Mouse (Mus musculus): ENCODE measurements around the gene Nr5a1. TPM values are rescaled to one million over a fixed set of nuclear protein-coding genes. Genes with fewer than 3 reads are reported as not detected.

Gene Nr5a1
- polyA plus RNA-seq, 1 experiment from 2014 or later: not detected

DNA sequence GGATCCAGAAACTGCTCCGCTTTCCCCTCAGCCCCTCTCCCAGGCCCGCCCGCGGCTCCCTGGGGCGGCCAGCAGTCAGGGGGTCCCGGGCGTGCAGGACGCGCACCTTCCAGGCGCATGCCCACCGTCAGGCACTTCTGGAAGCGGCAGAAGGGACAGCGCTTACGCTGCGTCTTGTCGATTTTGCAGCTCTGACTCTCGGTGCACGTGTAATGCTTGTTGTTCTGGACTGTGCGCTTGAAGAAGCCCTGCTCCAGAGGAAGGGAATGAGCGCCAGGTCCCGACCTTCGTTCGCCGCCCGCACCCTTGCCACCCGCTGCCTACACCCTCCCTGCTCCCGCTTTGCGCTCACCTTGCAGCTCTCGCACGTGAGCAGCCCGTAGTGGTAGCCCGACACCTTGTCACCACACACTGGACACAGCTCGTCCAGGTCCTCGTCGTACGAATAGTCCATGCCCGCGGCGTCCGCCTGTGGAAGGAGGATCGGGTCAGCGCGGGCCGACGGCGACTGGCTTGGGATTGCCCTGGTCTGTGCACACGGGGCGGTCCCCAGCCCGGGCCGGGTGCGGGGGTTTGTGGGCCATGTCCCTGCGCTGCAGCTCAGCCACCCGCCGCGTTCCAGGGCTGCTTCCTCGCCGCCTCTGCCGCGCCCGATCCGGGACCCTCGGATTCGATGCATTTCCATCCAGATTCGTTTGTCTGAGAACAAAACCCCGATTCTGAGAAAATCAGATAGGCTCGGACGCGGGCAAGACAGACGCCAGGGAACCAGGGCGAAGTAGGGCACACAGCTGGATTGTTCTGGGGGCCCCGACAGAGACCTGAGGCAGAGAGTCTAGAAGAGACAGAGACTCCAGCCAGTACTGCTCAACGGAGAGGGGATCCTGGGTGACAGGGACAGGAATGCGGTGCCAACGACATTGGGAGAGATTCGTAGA, 3.8 kb downstream of the Nr5a1 start:
- H3K36me3 ChIP-seq (replicated peaks; ENCODE audit: insufficient read depth, low read length): no peaks in the 10 kb centered on the region
- no peak overlapping the region for H3K9ac ChIP-seq (replicated peaks)
- ATAC-seq: no peak; the same call in 1 of the 2 replicates
- WGBS (ENCODE audit: insufficient replicate concordance): 2% methylated on average over 71 of the region's 75 CpGs
- H3K4me2 ChIP-seq (ENCODE audit: low read depth, low read length): peak overlapping the region; percentile 43
- H3K27me3 ChIP-seq (ENCODE audit: insufficient read depth, low read length): peaks cover 84% of the 10 kb centered on the region
- TF ChIP-seq EP300 (IDR thresholded peaks at IDR 0.05; ENCODE audit: low read depth) (no peak), CTCF (IDR thresholded peaks at IDR 0.05; ENCODE audit: low read depth) (no peak)
- no peak overlapping the region for H3K27ac ChIP-seq (ENCODE audit: low read depth)
- peak overlapping the region; percentile 31 for H3K4me3 ChIP-seq (ENCODE audit: low read depth, low read length)
- no peaks in the 10 kb centered on the region for H3K9me3 ChIP-seq (ENCODE audit: low read length)
- DNase-seq: no peak
- H3K4me1 ChIP-seq (ENCODE audit: insufficient read depth): peaks cover 8% of the 10 kb centered on the region; the same call in 1 of the 2 replicates

DNA sequence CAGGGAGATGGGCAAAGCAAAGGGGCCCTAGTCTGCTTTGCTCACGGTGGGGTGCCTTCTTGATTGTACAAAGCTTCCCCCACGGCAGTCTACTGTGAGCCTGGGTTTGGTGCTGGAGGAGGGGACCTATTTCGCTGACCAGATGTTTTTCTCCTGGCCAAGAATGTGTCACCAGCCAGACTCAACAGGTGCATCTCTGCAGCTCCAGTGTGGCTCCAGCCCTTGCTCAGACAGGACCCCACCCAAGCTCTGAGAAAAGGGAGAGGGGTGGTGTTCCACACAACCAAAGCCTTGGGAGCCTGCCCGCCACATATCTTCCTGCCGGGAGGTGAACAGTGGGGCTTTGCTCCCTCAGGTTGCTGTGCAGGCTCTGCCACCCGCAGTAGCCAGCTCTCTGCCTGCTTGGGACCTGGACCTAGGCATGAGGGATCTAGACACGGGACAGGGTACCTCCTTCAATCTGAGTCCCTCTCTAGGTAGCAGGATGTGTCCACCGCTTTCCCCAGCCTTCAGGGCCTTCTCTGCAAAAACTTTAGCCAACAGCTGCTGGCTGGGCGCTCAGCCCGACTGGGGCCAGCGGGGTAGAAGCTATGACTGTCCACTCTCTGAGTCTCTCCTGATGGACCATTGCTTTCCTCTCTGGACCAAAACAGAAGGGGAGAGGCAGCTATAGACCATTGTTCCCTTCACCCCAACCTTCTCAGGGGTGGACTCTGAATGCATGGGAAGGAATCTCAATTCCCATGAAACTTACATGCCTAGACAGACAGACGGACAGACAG, 5.2 kb downstream of the Nr5a1 start:
- 26% methylated on average over 12 of the region's 12 CpGs for WGBS (ENCODE audit: insufficient replicate concordance)
- no peak for DNase-seq
- Histone ChIP-seq H3K27ac (ENCODE audit: low read depth) (no peak overlapping the region), H3K27me3 (ENCODE audit: insufficient read depth, low read length) (peaks cover 86% of the 10 kb centered on the region), H3K4me2 (ENCODE audit: low read depth, low read length) (no peak overlapping the region), H3K9ac (replicated peaks) (no peak overlapping the region), H3K4me3 (ENCODE audit: low read depth, low read length) (no peak overlapping the region), H3K4me1 (ENCODE audit: insufficient read depth) (peaks cover 8% of the 10 kb centered on the region; the same call in 1 of the 2 replicates), H3K36me3 (replicated peaks; ENCODE audit: insufficient read depth, low read length) (no peaks in the 10 kb centered on the region), H3K9me3 (ENCODE audit: low read length) (no peaks in the 10 kb centered on the region)
- TF ChIP-seq CTCF (IDR thresholded peaks at IDR 0.05; ENCODE audit: low read depth) (no peak), EP300 (IDR thresholded peaks at IDR 0.05; ENCODE audit: low read depth) (no peak)
- no peak for ATAC-seq

DNA sequence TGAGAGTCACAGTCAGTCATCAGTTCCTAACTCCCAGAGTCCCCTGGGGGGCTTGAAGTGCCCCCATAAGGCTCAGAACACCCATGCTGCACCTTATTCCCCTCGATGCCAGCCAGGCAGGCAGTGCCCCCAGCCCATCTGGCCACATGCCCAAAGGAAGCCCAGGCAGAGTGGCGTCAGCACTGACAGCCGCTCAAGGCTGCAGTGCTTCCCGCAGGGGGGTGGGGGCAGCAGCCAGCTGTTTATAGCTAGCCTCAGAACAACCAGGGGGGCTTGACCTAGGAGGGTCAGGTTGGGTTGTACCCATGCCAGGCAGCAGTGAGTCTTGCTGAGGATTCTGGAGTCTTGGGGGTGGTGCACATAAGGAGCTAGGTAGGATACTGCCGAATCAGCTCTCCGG, 7.7 kb downstream of the Nr5a1 start:
- ATAC-seq (no peak), DNase-seq (no peak)
- WGBS (ENCODE audit: insufficient replicate concordance): 34% methylated on average over 6 of the region's 6 CpGs
- H3K27me3 ChIP-seq (ENCODE audit: insufficient read depth, low read length): peaks cover 63% of the 10 kb centered on the region
- no peaks in the 10 kb centered on the region for H3K36me3 ChIP-seq (replicated peaks; ENCODE audit: insufficient read depth, low read length)
- H3K4me2 ChIP-seq (ENCODE audit: low read depth, low read length): no peak overlapping the region
- H3K27ac ChIP-seq (ENCODE audit: low read depth): no peak overlapping the region
- no peak overlapping the region for H3K4me3 ChIP-seq (ENCODE audit: low read depth, low read length)
- TF ChIP-seq EP300 (IDR thresholded peaks at IDR 0.05; ENCODE audit: low read depth) (no peak), CTCF (IDR thresholded peaks at IDR 0.05; ENCODE audit: low read depth) (0 out of 2 replicates have a peak, but pooled peaks have one; percentile 11)
- no peaks in the 10 kb centered on the region for H3K9me3 ChIP-seq (ENCODE audit: low read length)
- H3K4me1 ChIP-seq (ENCODE audit: insufficient read depth): peaks cover 8% of the 10 kb centered on the region; the same call in 1 of the 2 replicates
- H3K9ac ChIP-seq (replicated peaks): no peak overlapping the region

DNA sequence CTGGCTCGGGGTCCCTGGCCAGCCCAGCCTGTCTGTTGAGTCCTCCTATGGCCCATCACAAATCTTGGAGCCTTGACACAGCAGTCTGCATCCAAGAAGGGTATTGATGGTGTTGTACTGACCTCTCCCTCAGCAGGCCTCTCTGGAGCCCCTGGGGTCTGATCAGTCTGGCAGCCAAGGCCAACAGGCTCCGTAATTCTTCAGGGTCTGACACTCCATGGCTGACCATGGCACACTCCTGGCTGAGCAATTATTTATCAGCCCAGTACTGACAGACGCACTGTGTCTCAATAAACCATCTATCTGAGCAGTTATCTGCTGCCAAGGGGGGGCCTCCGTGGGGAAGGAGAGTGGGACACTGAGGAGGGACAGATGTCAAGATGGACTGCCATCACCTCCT, 9.3 kb downstream of the Nr5a1 start:
- TF ChIP-seq EP300 (IDR thresholded peaks at IDR 0.05; ENCODE audit: low read depth) (no peak), CTCF (IDR thresholded peaks at IDR 0.05; ENCODE audit: low read depth) (no peak)
- DNase-seq (no peak), ATAC-seq (no peak)
- H3K27me3 ChIP-seq (ENCODE audit: insufficient read depth, low read length): peaks cover 46% of the 10 kb centered on the region
- H3K4me3 ChIP-seq (ENCODE audit: low read depth, low read length): no peak overlapping the region
- H3K9ac ChIP-seq (replicated peaks): no peak overlapping the region
- no peaks in the 10 kb centered on the region for H3K36me3 ChIP-seq (replicated peaks; ENCODE audit: insufficient read depth, low read length)
- H3K4me2 ChIP-seq (ENCODE audit: low read depth, low read length): no peak overlapping the region
- H3K4me1 ChIP-seq (ENCODE audit: insufficient read depth): no peaks in the 10 kb centered on the region
- H3K27ac ChIP-seq (ENCODE audit: low read depth): no peak overlapping the region
- no peaks in the 10 kb centered on the region for H3K9me3 ChIP-seq (ENCODE audit: low read length)
- 55% methylated on average over 4 of the region's 4 CpGs for WGBS (ENCODE audit: insufficient replicate concordance)

DNA sequence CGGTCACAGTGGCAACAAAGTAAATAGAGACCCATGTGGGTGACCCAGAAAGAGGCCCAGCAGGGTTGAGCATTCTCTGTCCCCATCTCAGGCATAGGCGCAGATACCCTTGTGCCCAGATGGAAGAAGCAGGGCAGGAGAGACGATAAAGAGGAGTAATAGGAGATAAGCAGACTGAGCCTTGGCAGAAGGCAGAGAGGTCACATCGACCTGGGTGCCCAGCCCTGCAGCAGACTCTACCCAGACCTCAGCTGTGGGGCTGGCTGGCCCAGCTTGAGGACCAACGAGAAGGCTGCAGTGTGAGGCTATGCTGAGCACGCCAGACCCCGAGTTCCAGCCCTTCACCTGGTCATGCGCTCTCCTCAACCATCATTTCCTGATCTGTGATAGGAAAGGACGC, 10.0 kb downstream of the Nr5a1 start:
- DNase-seq (no peak), ATAC-seq (no peak)
- no peak overlapping the region for H3K27ac ChIP-seq (ENCODE audit: low read depth)
- H3K27me3 ChIP-seq (ENCODE audit: insufficient read depth, low read length): peaks cover 39% of the 10 kb centered on the region
- no peaks in the 10 kb centered on the region for H3K4me1 ChIP-seq (ENCODE audit: insufficient read depth)
- no peaks in the 10 kb centered on the region for H3K36me3 ChIP-seq (replicated peaks; ENCODE audit: insufficient read depth, low read length)
- no peaks in the 10 kb centered on the region for H3K9me3 ChIP-seq (ENCODE audit: low read length)
- no peak overlapping the region for H3K4me3 ChIP-seq (ENCODE audit: low read depth, low read length)
- WGBS (ENCODE audit: insufficient replicate concordance): 71% methylated on average over 9 of the region's 9 CpGs
- no peak overlapping the region for H3K4me2 ChIP-seq (ENCODE audit: low read depth, low read length)
- no peak overlapping the region for H3K9ac ChIP-seq (replicated peaks)
- TF ChIP-seq EP300 (IDR thresholded peaks at IDR 0.05; ENCODE audit: low read depth) (no peak), CTCF (IDR thresholded peaks at IDR 0.05; ENCODE audit: low read depth) (no peak)

DNA sequence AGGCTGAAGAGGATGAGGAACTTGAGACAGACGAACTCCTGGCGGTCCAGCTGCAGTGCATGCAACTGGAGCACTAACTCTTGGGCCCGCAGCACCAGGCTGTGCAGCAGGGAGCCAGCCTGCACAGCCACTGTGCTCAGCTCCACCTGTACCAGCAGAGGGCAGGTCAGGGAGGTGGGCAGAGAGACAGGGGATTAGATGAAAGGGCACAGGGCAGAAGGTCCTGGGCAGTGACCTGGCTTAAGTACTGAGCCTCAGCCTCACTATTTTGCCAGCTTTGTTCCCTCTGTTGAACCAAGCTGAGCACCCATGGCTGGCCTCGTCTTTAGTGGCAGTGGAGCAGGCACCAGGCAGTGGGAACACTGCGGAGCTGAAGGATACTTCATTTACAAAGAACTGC, 14.2 kb downstream of the Nr5a1 start:
- no peaks in the 10 kb centered on the region for H3K9me3 ChIP-seq (ENCODE audit: low read length)
- no peak overlapping the region for H3K4me2 ChIP-seq (ENCODE audit: low read depth, low read length)
- H3K9ac ChIP-seq (replicated peaks): no peak overlapping the region
- no peak overlapping the region for H3K4me3 ChIP-seq (ENCODE audit: low read depth, low read length)
- H3K27ac ChIP-seq (ENCODE audit: low read depth): no peak overlapping the region
- ATAC-seq: no peak
- no peak for DNase-seq
- WGBS (ENCODE audit: insufficient replicate concordance): 61% methylated on average over 5 of the region's 5 CpGs
- no peaks in the 10 kb centered on the region for H3K36me3 ChIP-seq (replicated peaks; ENCODE audit: insufficient read depth, low read length)
- no peaks in the 10 kb centered on the region for H3K4me1 ChIP-seq (ENCODE audit: insufficient read depth)
- no peak for TF ChIP-seq EP300 (IDR thresholded peaks at IDR 0.05; ENCODE audit: low read depth)
- no peak for TF ChIP-seq CTCF (IDR thresholded peaks at IDR 0.05; ENCODE audit: low read depth)
- 0 out of 2 replicates have a peak, but pooled peaks cover 10% of the 10 kb centered on the region for H3K27me3 ChIP-seq (ENCODE audit: insufficient read depth, low read length)
